Mouse (Mus musculus) forebrain, embryonic 14.5 days (tissue): Measurements from ENCODE around the gene Snx19. TPM values are rescaled to one million over a fixed set of nuclear protein-coding genes. Genes with fewer than 3 reads are reported as not detected.

Experiments used
- ATAC-seq: fragments of 200-750 bp; cut with Nextera tagmentation; 2 replicates; pipeline ENCODE4 v1.8.0; 2017; ENCODE audit warnings: mild to moderate bottlenecking, moderate library complexity
- DNase-seq: peaks from one replicate; pipeline ENCODE4 v3.0.0-alpha.2; 2015; ENCODE audit warnings: low spot score
- H3K27ac ChIP-seq: fragments of 300-500 bp; sonication (generic); 2 replicates; pipeline ENCODE4 v1.5.1; 2014; ENCODE audit warnings: low read depth, mild to moderate bottlenecking, control low read depth, low read length, moderate library complexity
- H3K27me3 ChIP-seq: fragments of 300-500 bp; sonication (generic); replicated peaks from 2 replicates; pipeline ENCODE4 v1.6.1; 2014; ENCODE audit warnings: low read length, control low read depth, mixed read lengths; ENCODE audit not compliant: control insufficient read depth, insufficient read depth
- H3K36me3 ChIP-seq: fragments of 300-500 bp; sonication (generic); 2 replicates; pipeline ENCODE4 v1.6.1; 2014; ENCODE audit warnings: low read length, control low read depth; ENCODE audit not compliant: control insufficient read depth, insufficient read depth
- H3K4me1 ChIP-seq: fragments of 300-500 bp; sonication (generic); 2 replicates; pipeline ENCODE4 v1.6.1; 2014; ENCODE audit warnings: antibody characterized with exemption, low read length, control low read depth; ENCODE audit not compliant: control insufficient read depth, insufficient read depth
- H3K4me2 ChIP-seq: fragments of 300-500 bp; sonication (generic); 2 replicates; pipeline ENCODE4 v1.6.1; 2014; ENCODE audit warnings: mild to moderate bottlenecking, control low read depth, low read length
- H3K4me3 ChIP-seq: fragments of 300-500 bp; sonication (generic); 2 replicates; pipeline ENCODE4 v1.5.1; 2014; ENCODE audit warnings: low read depth, low read length, control low read depth
- H3K9ac ChIP-seq: fragments of 300-500 bp; sonication (generic); 2 replicates; pipeline ENCODE4 v1.6.1; 2014; ENCODE audit warnings: mild to moderate bottlenecking, low read length, control low read depth, moderate library complexity
- H3K9me3 ChIP-seq: fragments of 300-500 bp; sonication (generic); replicated peaks from 2 replicates; pipeline ENCODE4 v1.6.1; 2016; ENCODE audit warnings: low read length, control low read depth, mixed read lengths; ENCODE audit not compliant: control insufficient read depth
- WGBS: fragments of 180-500 bp; shearing (Covaris S2); extraction: QIAGEN DNeasy Blood & Tissue Kit; methylation state at CpG from one replicate; pipeline ENCODE4 v1.1.7; 2014; 5-methylcytosine and 5-hydroxymethylcytosine counted together
- polyA plus RNA-seq: library from polyadenylated mRNA; unstranded; fragments of >200 nt; fragmentation: Nextera tagmentation; extraction: Ambion mirVana; gene quantifications from 2 replicates; pipeline ENCODE4 v1.2.1, GENCODE M21; 2014

Gene Snx19
- polyA plus RNA-seq, 1 experiment from 2014 or later: 16.3 TPM

DNA sequence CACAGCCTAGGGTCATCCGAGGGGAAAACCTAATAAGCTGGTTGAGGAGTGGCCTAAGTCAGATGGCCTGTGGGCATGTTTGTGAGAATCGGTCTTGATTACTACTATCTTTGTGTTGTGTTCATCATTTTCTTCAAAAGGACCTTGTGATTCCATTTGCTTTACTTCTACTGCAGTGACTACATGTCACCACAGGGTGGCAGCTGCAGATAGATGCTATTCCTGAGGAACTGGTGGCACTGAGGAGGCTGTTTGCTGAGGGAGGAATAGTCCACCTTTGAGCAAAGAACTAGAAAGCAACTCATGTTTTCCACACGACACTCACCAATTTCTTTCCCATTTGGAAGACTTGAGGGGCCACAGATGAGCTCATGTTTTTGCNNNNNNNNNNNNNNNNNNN is 11.6 kb downstream of the Snx19 start:
- H3K9me3 ChIP-seq: no peaks in the 10 kb centered on the region
- no peaks in the 10 kb centered on the region for H3K27me3 ChIP-seq
- H3K4me2 ChIP-seq: no peak overlapping the region
- DNase-seq (peak; percentile 74), ATAC-seq (no peak)
- WGBS: 60% methylated on average over 3 of the region's 3 CpGs
- H3K4me1 ChIP-seq: no peaks in the 10 kb centered on the region
- H3K27ac ChIP-seq: no peak overlapping the region
- peaks cover 85% of the 10 kb centered on the region for H3K36me3 ChIP-seq
- no peak overlapping the region for H3K4me3 ChIP-seq
- H3K9ac ChIP-seq: no peak overlapping the region

DNA sequence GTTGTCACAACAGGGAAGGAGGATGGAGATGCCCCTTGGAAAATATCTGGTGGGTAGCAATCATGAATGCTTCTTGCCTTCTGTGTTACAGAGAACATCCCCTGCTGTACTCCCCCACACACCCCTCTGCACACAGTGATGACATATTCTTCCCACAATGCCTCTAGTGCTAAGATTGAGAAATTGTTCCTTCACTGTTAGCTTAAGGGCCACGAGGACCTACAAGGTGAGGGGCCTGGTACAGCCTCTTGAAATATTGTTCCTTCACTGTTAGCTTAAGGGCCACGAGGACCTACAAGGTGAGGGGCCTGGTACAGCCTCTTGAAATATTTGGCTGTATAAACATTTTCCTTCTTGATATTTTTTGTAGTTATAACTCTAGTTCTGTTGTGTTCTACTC is 14.9 kb downstream of the Snx19 start:
- H3K27ac ChIP-seq: no peak overlapping the region
- H3K4me2 ChIP-seq: no peak overlapping the region
- no peak overlapping the region for H3K9ac ChIP-seq
- no peaks in the 10 kb centered on the region for H3K4me1 ChIP-seq
- WGBS: 93% methylated on average over 2 of the region's 2 CpGs
- H3K27me3 ChIP-seq: no peaks in the 10 kb centered on the region
- no peak overlapping the region for H3K4me3 ChIP-seq
- peaks cover 84% of the 10 kb centered on the region for H3K36me3 ChIP-seq
- no peak for DNase-seq
- no peak for ATAC-seq
- no peaks in the 10 kb centered on the region for H3K9me3 ChIP-seq

DNA sequence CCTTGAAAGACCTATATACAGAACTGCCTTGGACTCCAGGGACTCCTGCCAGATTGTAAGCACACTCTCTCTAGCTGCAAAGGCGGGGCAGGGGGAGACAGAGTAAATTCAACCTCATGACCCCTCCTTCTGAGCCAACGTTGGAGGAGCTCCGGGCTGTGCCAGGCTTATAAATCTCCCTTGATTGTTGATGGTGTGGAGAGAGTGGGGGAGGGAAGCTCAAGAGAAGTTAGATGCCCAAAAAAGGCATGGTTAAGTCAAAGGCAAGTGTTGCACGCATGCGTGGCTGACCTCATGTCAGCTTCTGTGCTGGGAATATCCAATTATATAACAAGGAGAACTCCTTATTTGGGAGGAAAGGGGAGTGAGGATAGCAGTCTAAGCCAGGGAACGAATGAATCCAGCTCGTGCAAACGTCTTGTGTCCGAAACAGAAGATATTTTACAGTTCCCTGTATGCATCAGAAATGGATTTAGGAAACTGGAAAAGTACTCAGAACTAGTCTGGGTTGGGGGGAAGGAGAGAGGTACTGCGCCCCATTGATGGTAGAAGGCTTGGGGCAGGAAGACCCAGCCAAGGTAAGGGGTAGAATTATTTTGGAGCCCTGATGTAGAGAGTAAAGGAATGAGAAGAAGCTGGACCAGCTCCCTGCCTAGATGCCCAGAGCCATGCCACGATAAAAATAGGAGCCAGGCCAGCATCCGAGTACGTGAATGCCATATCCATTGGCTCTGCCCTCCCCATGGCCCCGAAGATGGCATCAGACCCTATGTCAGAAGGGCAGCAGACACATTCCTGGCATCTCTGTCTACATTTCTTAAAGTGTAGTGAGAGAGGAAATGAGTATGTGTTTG is 18.6 kb downstream of the Snx19 start:
- H3K9ac ChIP-seq: no peak overlapping the region
- no peak overlapping the region for H3K27ac ChIP-seq
- 93% methylated on average over 14 of the region's 14 CpGs for WGBS
- H3K4me3 ChIP-seq: no peak overlapping the region
- H3K4me1 ChIP-seq: no peaks in the 10 kb centered on the region
- no peaks in the 10 kb centered on the region for H3K9me3 ChIP-seq
- no peak for DNase-seq
- no peak for ATAC-seq
- H3K36me3 ChIP-seq: peaks cover 75% of the 10 kb centered on the region
- H3K4me2 ChIP-seq: no peak overlapping the region
- no peaks in the 10 kb centered on the region for H3K27me3 ChIP-seq

DNA sequence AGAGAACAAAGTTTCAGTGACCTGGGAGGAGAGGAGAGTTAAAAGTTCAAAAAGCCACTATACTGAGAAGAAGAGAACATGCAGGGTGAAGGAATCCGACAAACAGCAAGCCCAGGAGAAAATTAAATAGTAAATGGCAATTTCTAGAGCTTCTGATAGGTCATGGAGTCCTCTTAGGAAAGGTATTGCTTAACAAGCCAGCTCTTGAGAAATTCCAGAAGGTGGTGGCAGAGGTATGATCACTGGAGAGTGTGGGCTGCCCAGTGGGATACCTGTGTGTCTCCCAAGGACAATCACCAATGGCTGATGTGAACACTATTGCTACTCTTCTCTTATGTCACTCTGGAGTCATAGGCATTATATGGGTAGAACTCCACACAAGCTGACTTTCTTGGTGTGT is 19.2 kb downstream of the Snx19 start:
- no peak for DNase-seq
- ATAC-seq: no peak
- 83% methylated on average over 1 of the region's 1 CpGs for WGBS
- Histone ChIP-seq H3K36me3 (peaks cover 70% of the 10 kb centered on the region), H3K4me1 (no peaks in the 10 kb centered on the region), H3K27ac (no peak overlapping the region), H3K4me2 (no peak overlapping the region), H3K4me3 (no peak overlapping the region), H3K9ac (no peak overlapping the region), H3K27me3 (no peaks in the 10 kb centered on the region), H3K9me3 (no peaks in the 10 kb centered on the region)

DNA sequence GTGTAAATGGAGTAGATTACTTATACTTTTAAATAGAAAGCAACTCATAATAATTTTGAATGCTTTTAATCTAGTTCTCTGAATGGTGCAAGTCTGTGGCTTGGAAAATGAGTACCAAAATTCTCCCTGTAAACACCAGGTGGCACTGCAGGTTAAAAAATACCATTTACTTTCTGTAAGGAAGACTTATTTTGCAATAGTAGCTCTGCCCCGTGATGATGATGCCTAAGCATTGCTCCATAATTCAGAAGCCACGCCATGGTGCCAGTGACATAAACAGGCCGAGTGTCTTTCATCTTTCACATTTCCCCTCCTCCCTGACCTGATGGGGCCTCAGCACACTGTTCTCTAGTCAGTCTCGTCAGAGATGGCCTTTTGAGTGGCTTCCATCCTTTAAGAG is 21.6 kb downstream of the Snx19 start:
- peak; percentile 40; the same call in 1 of the 2 replicates for ATAC-seq
- Histone ChIP-seq H3K4me3 (no peak overlapping the region), H3K27me3 (no peaks in the 10 kb centered on the region), H3K9ac (no peak overlapping the region), H3K4me1 (no peaks in the 10 kb centered on the region), H3K9me3 (no peaks in the 10 kb centered on the region), H3K4me2 (no peak overlapping the region), H3K36me3 (peaks cover 69% of the 10 kb centered on the region), H3K27ac (no peak overlapping the region)
- peak; percentile 75 for DNase-seq
- 21% methylated on average over 4 of the region's 4 CpGs for WGBS

DNA sequence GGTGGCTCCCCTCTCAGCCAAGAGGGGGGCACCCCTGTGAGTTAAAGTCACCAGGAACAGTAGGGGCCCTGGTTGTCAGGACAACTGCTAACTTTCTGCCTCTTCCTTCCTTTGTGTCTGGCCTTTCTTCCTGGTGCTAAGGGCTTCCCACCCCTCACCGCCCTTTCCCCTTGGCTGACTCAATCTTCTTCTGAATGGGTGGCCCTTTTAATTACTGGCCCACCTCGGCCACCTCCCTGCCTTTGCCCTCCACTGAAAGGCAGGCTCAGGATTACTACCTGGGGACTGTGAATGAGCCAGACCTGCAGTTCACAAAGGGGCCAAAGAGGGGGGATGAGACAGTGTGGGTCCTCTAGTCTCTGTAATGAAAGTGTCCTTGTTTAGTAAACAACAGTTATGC is 23.0 kb downstream of the Snx19 start:
- Histone ChIP-seq H3K4me2 (no peak overlapping the region), H3K4me3 (no peak overlapping the region), H3K27ac (no peak overlapping the region), H3K9me3 (no peaks in the 10 kb centered on the region), H3K27me3 (no peaks in the 10 kb centered on the region), H3K36me3 (peaks cover 57% of the 10 kb centered on the region), H3K4me1 (no peaks in the 10 kb centered on the region), H3K9ac (no peak overlapping the region)
- DNase-seq: no peak
- WGBS: 0% methylated on average over 2 of the region's 2 CpGs
- no peak for ATAC-seq

DNA sequence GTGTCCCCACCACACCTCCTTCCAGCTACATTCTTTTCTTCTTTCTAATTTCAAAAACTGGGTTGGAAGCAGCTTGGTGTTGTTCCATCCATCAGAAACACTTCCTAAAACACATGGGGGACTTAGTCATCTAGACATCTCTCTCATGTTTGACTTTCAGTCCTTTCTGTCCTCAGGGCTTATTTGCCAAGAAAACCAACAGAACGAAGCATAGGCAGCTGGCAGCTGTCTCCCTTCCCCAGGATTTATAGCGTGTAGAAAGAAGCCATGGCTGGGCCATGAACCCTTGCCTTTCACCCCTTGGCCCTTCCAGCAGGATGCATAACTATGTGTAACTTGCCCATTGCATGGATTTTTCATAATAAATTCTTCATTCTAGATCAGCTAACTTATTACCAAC is 23.9 kb downstream of the Snx19 start:
- ATAC-seq: no peak

DNA sequence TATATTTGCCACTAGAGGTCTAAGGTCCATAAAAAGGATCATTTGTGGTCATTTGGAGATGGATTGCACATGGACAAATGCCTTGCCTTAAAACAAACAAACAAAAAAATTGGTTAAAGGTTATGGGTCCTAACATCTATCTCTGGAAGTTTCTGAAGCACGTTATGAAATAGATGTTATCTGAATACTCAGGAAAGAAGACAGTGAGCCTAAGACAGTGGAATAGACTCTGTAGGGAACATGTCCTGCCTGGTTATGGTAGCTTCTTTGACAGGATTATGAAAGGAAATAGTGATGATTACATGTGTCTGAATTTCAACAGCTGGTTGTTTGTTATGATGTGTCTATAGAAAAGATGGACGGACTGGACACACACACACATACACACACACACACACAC is 27.6 kb downstream of the Snx19 start:
- 91% methylated on average over 2 of the region's 2 CpGs for WGBS
- peaks cover 25% of the 10 kb centered on the region; the same call in 1 of the 2 replicates for H3K36me3 ChIP-seq
- H3K9ac ChIP-seq: no peak overlapping the region

More for the DNA sequence above, 23.9 kb downstream of the Snx19 start:
- no peaks in the 10 kb centered on the region for H3K4me1 ChIP-seq
- no peak overlapping the region for H3K27ac ChIP-seq
- H3K9ac ChIP-seq: no peak overlapping the region
- H3K4me2 ChIP-seq: no peak overlapping the region
- H3K4me3 ChIP-seq: no peak overlapping the region
- H3K9me3 ChIP-seq: no peaks in the 10 kb centered on the region
- H3K27me3 ChIP-seq: no peaks in the 10 kb centered on the region
- DNase-seq: no peak
- 76% methylated on average over 2 of the region's 2 CpGs for WGBS
- H3K36me3 ChIP-seq: peaks cover 54% of the 10 kb centered on the region

DNA sequence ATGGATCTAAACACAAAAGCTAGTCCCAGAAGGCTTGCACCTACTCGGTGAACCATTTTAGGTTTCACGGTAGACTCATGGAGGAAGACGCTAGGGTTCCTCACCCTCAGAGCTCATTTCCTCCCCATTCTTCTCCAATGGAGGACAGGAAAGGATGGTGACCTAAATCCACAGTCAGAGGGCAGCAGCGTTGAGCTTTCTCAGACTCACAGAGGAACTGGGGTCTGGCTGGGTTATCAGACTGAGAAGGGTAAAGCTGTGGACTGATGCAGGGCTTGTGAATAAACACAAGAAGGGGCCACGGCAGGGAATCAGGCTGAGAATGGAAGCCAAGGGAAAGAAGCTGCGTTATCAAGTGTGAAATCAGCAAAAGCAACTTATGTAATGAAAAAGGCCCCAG is 29.3 kb downstream of the Snx19 start:
- H3K9ac ChIP-seq: no peak overlapping the region
- H3K4me3 ChIP-seq: no peak overlapping the region
- no peaks in the 10 kb centered on the region for H3K27me3 ChIP-seq
- WGBS: 94% methylated on average over 6 of the region's 6 CpGs
- ATAC-seq (no peak), DNase-seq (no peak)
- no peak overlapping the region; the same call in 1 of the 2 replicates for H3K27ac ChIP-seq
- peaks cover 24% of the 10 kb centered on the region; the same call in 1 of the 2 replicates for H3K36me3 ChIP-seq
- H3K9me3 ChIP-seq: no peaks in the 10 kb centered on the region
- H3K4me1 ChIP-seq: no peaks in the 10 kb centered on the region
- no peak overlapping the region for H3K4me2 ChIP-seq

More for the DNA sequence above, 27.6 kb downstream of the Snx19 start:
- H3K27me3 ChIP-seq: no peaks in the 10 kb centered on the region
- no peak overlapping the region for H3K27ac ChIP-seq
- no peaks in the 10 kb centered on the region for H3K9me3 ChIP-seq
- H3K4me2 ChIP-seq: no peak overlapping the region
- DNase-seq: no peak
- no peak for ATAC-seq
- no peak overlapping the region for H3K4me3 ChIP-seq
- no peaks in the 10 kb centered on the region for H3K4me1 ChIP-seq
